Mouse (Mus musculus) MN1 (cell line): ENCODE data around the gene Rdh14.

Experiments used
- DNase-seq: peaks from one replicate; pipeline ENCODE4 v3.0.0-alpha.2; 2016; ENCODE audit warnings: low spot score

The Rdh14 gene

GRCm38 (mm10) chr12:10390671-10391441, at the start of gene Rdh14:
Gene Rdh14 (plus strand): TSS chr12:10390772.
- no peak for DNase-seq

DNA sequence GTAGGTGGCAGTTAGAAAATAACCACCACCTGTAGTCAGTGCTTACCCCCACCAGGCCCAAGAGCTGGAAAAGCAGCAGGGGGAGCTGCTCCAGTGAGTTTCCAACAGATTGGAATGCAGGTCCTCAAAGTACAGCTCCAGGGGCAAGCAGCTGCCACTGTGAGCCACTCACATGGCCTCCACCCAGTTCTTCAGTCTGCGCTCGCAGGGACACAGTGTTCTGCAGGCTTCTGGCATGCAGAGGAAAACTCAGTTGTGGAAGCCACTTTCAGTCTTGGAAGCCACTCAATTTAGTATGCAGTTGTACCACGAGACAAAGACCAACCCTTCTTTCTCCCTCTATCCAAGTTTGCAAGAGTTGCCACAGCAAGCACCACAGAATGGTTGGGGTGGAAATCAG, 39.9 kb upstream of the Rdh14 start:
- DNase-seq, result no peak

GRCm38 (mm10) chr12:10357756-10358155, 32.8 kb upstream of the Rdh14 start:
- DNase-seq, result no peak

DNA sequence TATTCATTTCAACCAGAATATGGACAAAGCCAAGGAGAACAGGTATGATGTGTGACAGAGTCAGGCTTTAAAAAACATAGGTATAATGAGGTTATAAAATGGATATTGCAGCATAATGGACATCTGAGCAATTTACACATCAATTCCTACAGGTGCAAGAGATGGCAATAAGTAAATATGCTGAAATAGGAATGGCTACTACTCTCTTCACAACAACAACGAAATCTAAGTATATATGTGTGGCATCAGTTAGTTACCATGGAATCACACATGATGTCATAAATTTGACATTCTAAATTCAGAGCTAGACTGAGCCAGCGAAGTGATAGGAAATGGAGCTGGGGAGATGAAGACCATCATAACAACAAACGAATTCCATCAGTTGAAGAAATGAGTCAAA, 20.9 kb upstream of the Rdh14 start, which contains the start of gene Nt5c1b:
Nt5c1b (plus strand) TSS at position 301 of the 400 bp plus-strand sequence.
- no peak for DNase-seq

- no peak for DNase-seq
Measured at GRCm38 (mm10) chr12:10400788-10401187, 10.2 kb downstream of the Rdh14 start.

DNA sequence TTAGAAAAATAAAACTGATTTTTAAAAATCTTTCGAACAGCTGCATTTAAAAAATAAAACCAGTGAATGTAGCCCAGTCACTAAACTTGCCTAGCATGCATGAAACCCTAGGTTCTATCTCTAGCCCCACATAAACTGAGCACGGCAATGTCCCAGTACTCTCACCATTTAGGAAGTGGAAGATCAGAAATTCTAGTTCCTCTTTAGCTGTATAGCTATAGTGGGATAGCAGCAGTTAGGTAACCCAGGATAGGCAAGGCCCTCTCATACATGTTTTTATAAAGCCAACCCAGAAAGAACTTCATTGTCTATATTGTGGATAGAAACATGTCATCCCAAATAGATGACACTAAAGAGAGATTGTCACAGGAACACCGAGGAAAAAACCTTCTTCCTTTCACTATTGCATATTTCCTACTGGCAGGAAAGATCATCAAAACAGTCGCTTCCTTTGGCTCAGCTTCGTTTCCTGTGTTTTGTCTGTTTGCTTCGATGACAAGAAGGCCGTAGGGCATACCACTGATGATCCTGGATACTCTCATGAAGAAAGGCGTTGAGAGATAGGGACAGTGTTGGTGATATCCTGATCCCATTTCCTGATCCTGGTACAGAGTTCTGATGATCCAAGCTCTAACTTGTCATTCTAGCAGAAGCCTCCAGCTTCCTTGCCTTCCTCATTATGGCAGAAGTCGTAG, 12.0 kb downstream of the Rdh14 start:
- DNase-seq, result no peak

- no peak for DNase-seq
Measured at GRCm38 (mm10) chr12:10410511-10411179, 20.1 kb downstream of the Rdh14 start.

DNA sequence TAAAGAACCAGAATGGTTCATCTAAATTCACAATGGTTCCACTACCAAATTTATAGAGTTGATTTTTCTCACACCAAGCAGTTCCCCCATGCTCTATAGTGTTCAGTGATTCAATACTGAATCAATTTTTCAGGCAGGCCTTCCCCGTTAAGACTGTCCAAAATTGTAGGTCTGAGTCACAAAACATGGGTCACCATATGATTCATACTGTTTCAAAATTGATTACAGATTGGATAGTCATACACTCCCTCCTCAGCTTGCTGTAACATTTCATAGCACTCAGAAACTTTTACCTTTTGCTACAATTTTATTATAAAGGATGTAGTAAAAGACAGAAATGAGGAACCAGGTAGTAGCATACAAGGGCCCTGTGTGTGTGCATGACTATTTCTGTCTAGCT, 20.9 kb downstream of the Rdh14 start:
- no peak for DNase-seq

- DNase-seq, result no peak
Measured at GRCm38 (mm10) chr12:10422347-10422746, 31.8 kb downstream of the Rdh14 start.

- no peak for DNase-seq
Measured at GRCm38 (mm10) chr12:10425982-10426863, 35.7 kb downstream of the Rdh14 start.

DNA sequence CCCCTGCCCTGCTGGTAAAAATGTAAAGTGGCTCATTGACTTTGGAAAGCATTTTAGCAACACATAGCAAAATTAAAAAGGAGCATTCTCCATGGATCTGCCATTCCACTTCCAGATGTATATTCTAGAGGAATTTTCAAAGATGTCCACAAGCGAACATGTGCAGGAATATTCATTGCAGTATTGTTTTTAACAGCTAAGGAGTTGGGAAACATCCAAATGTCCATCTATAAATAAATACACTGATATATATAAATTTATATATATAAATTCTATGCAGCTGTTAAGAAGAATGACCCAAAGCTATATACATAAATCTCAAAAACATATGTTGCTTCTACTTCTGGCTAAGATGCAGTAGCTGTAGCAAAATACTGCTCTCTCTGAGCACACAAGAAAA, 40.4 kb downstream of the Rdh14 start:
- no peak for DNase-seq

- peak; percentile 14 for DNase-seq
Measured at GRCm38 (mm10) chr12:10438054-10439001, 47.8 kb downstream of the Rdh14 start.

GRCm38 (mm10) chr12:10439483-10440235, 49.1 kb downstream of the Rdh14 start:
- DNase-seq, result no peak
